Mouse (Mus musculus): ENCODE results near the gene Morc2a. TPM values are rescaled to one million over a fixed set of nuclear protein-coding genes. Genes with fewer than 3 reads are reported as not detected.

The Morc2a gene
- polyA plus RNA-seq, 1 experiment: 41.8 TPM

- no peaks in the 10 kb centered on the region for H3K9me3 ChIP-seq (replicated peaks; ENCODE audit: control insufficient read depth, insufficient read depth, low read length, poor library complexity, severe bottlenecking)
- H3K27me3 ChIP-seq (ENCODE audit: control insufficient read depth, insufficient read depth, low read length, poor library complexity, severe bottlenecking): no peaks in the 10 kb centered on the region
- no peak overlapping the region for H3K4me3 ChIP-seq (ENCODE audit: low read depth, low read length)
- TF ChIP-seq CTCF (IDR thresholded peaks at IDR 0.05; ENCODE audit: low read depth, low read length) (no peak), EP300 (IDR thresholded peaks at IDR 0.05; ENCODE audit: insufficient read depth, low read depth, low read length) (no peak), POLR2A (IDR thresholded peaks at IDR 0.05; ENCODE audit: insufficient read depth, low read length) (no peak)
- no peaks in the 10 kb centered on the region for H3K36me3 ChIP-seq (ENCODE audit: control insufficient read depth, insufficient read depth, low read length, poor library complexity, severe bottlenecking)
- no peaks in the 10 kb centered on the region for H3K4me1 ChIP-seq (ENCODE audit: control insufficient read depth, insufficient read depth, low read length)
- H3K27ac ChIP-seq (ENCODE audit: insufficient read depth, low read length): no peak overlapping the region
- no peak overlapping the region for H3K9ac ChIP-seq (ENCODE audit: low read depth, poor library complexity, severe bottlenecking)
Measured at GRCm38 (mm10) chr11:3722036-3722435, 73.0 kb downstream of the Morc2a start.

DNA sequence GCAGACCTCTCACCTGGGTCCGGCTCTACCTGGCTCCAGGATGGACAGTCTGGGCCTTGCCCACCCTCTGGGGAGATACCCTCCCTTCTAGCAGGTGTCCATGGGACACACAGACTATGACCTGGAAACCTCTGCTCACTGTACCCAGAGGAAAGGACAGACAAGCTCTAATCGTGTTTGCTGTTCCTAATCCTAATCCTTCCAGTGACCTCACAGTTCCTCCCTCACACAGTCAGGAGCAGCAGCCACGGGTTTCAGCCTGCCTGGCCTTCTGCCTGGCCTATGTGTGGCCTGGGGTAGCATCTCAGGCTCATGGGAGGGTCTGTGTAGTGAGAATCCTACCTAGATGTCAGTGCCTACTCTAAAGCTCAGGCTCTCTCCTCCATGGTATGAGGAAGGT is 73.9 kb downstream of the Morc2a start:
- Histone ChIP-seq H3K27ac (ENCODE audit: insufficient read depth, low read length) (no peak overlapping the region), H3K4me1 (ENCODE audit: control insufficient read depth, insufficient read depth, low read length) (no peaks in the 10 kb centered on the region), H3K27me3 (ENCODE audit: control insufficient read depth, insufficient read depth, low read length, poor library complexity, severe bottlenecking) (no peaks in the 10 kb centered on the region), H3K36me3 (ENCODE audit: control insufficient read depth, insufficient read depth, low read length, poor library complexity, severe bottlenecking) (no peaks in the 10 kb centered on the region), H3K9me3 (replicated peaks; ENCODE audit: control insufficient read depth, insufficient read depth, low read length, poor library complexity, severe bottlenecking) (no peaks in the 10 kb centered on the region), H3K9ac (ENCODE audit: low read depth, poor library complexity, severe bottlenecking) (no peak overlapping the region), H3K4me3 (ENCODE audit: low read depth, low read length) (no peak overlapping the region)
- no peak for TF ChIP-seq CTCF (IDR thresholded peaks at IDR 0.05; ENCODE audit: low read depth, low read length)
- TF ChIP-seq POLR2A (IDR thresholded peaks at IDR 0.05; ENCODE audit: insufficient read depth, low read length): no peak
- no peak for TF ChIP-seq EP300 (IDR thresholded peaks at IDR 0.05; ENCODE audit: insufficient read depth, low read depth, low read length)

DNA sequence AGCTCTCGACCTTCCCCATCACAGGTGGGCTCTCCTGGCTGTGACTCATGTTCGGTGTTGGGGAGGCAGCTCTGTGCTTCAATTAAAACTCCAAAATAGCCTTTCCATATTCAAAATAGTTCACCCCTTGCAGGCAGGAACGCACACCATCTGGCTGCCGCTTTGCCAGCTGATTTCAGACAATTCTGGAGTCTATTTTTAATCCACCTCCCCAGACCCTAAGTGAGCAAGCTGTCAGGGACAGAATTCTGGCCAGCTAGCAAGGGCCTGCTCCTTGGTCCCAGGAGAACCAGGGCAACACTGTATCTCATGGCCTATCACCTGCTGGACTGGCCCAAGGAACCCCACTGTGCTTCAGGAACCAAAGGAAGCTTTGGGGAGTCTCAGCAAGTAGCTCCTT is 74.9 kb downstream of the Morc2a start:
- Histone ChIP-seq H3K4me1 (ENCODE audit: control insufficient read depth, insufficient read depth, low read length) (no peaks in the 10 kb centered on the region), H3K27me3 (ENCODE audit: control insufficient read depth, insufficient read depth, low read length, poor library complexity, severe bottlenecking) (no peaks in the 10 kb centered on the region), H3K9ac (ENCODE audit: low read depth, poor library complexity, severe bottlenecking) (no peak overlapping the region), H3K27ac (ENCODE audit: insufficient read depth, low read length) (no peak overlapping the region), H3K36me3 (ENCODE audit: control insufficient read depth, insufficient read depth, low read length, poor library complexity, severe bottlenecking) (no peaks in the 10 kb centered on the region), H3K9me3 (replicated peaks; ENCODE audit: control insufficient read depth, insufficient read depth, low read length, poor library complexity, severe bottlenecking) (no peaks in the 10 kb centered on the region), H3K4me3 (ENCODE audit: low read depth, low read length) (no peak overlapping the region)
- TF ChIP-seq POLR2A (IDR thresholded peaks at IDR 0.05; ENCODE audit: insufficient read depth, low read length) (no peak), CTCF (IDR thresholded peaks at IDR 0.05; ENCODE audit: low read depth, low read length) (no peak), EP300 (IDR thresholded peaks at IDR 0.05; ENCODE audit: insufficient read depth, low read depth, low read length) (no peak)

DNA sequence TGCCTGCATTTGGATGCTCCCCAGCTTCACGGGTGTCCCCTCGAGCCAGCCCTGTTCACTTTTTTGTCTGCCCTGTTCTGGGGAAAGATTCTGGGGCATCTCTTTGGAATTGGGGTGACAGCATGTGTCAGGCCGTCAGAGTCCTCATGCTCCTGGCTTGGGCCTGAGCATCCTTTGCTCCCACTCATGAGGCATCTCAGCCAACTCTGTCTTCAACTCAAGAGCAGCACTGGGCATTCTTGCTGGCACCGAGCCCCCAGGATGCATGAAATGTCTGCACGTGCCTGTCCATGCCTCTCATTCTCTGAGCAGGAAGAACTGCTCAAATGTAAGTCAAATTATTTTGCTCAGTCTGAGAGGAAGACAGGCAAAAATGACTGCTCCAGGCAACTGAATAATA is 75.7 kb downstream of the Morc2a start:
- no peak overlapping the region for H3K27ac ChIP-seq (ENCODE audit: insufficient read depth, low read length)
- no peak overlapping the region for H3K9ac ChIP-seq (ENCODE audit: low read depth, poor library complexity, severe bottlenecking)
- no peaks in the 10 kb centered on the region for H3K36me3 ChIP-seq (ENCODE audit: control insufficient read depth, insufficient read depth, low read length, poor library complexity, severe bottlenecking)
- no peaks in the 10 kb centered on the region for H3K9me3 ChIP-seq (replicated peaks; ENCODE audit: control insufficient read depth, insufficient read depth, low read length, poor library complexity, severe bottlenecking)
- no peak overlapping the region for H3K4me3 ChIP-seq (ENCODE audit: low read depth, low read length)
- TF ChIP-seq EP300 (IDR thresholded peaks at IDR 0.05; ENCODE audit: insufficient read depth, low read depth, low read length) (no peak), POLR2A (IDR thresholded peaks at IDR 0.05; ENCODE audit: insufficient read depth, low read length) (no peak), CTCF (IDR thresholded peaks at IDR 0.05; ENCODE audit: low read depth, low read length) (no peak)
- H3K27me3 ChIP-seq (ENCODE audit: control insufficient read depth, insufficient read depth, low read length, poor library complexity, severe bottlenecking): no peaks in the 10 kb centered on the region
- no peaks in the 10 kb centered on the region for H3K4me1 ChIP-seq (ENCODE audit: control insufficient read depth, insufficient read depth, low read length)

GRCm38 (mm10) chr11:3725331-3726054 is 76.5 kb downstream of the Morc2a start:
- H3K27ac ChIP-seq (ENCODE audit: insufficient read depth, low read length): no peak overlapping the region
- H3K4me3 ChIP-seq (ENCODE audit: low read depth, low read length): no peak overlapping the region
- H3K4me1 ChIP-seq (ENCODE audit: control insufficient read depth, insufficient read depth, low read length): no peaks in the 10 kb centered on the region
- H3K27me3 ChIP-seq (ENCODE audit: control insufficient read depth, insufficient read depth, low read length, poor library complexity, severe bottlenecking): no peaks in the 10 kb centered on the region
- H3K9ac ChIP-seq (ENCODE audit: low read depth, poor library complexity, severe bottlenecking): no peak overlapping the region
- no peaks in the 10 kb centered on the region for H3K9me3 ChIP-seq (replicated peaks; ENCODE audit: control insufficient read depth, insufficient read depth, low read length, poor library complexity, severe bottlenecking)
- H3K36me3 ChIP-seq (ENCODE audit: control insufficient read depth, insufficient read depth, low read length, poor library complexity, severe bottlenecking): no peaks in the 10 kb centered on the region
- TF ChIP-seq EP300 (IDR thresholded peaks at IDR 0.05; ENCODE audit: insufficient read depth, low read depth, low read length) (no peak), CTCF (IDR thresholded peaks at IDR 0.05; ENCODE audit: low read depth, low read length) (no peak), POLR2A (IDR thresholded peaks at IDR 0.05; ENCODE audit: insufficient read depth, low read length) (no peak)

DNA sequence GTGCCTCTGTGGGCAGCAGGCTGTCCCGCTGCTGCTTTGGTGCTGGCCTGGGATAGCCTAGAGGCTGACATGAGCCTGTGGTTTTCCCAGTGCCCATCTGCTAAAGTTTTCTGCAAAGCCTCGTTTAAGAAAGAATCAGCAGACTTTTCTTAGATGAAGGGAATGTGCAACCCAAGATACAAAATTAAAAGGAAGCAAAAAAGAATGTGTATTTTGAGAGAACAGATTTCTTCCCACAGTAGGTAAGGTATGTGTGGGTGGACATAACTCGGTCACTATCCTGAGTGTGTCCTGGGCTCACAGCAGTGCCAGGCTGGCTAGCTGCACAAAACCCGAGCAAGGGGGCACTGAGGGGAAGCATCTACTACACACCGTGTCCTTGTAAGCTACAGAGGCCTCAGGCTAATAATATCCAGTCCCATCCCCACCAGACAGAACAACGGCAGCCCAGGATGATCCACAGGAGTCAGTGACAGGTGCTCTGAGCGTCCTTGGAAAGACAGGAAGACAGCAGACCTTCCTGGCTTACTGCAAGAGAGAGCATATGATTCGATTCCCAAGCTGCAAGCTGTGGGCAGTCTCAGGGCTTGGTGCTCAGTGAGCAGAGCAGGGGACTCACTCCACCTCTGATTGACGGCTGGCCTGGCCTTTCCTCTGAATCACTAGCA is 78.6 kb downstream of the Morc2a start:
- no peak overlapping the region for H3K9ac ChIP-seq (ENCODE audit: low read depth, poor library complexity, severe bottlenecking)
- H3K27ac ChIP-seq (ENCODE audit: insufficient read depth, low read length): no peak overlapping the region
- H3K36me3 ChIP-seq (ENCODE audit: control insufficient read depth, insufficient read depth, low read length, poor library complexity, severe bottlenecking): no peaks in the 10 kb centered on the region
- no peaks in the 10 kb centered on the region for H3K4me1 ChIP-seq (ENCODE audit: control insufficient read depth, insufficient read depth, low read length)
- H3K9me3 ChIP-seq (replicated peaks; ENCODE audit: control insufficient read depth, insufficient read depth, low read length, poor library complexity, severe bottlenecking): no peaks in the 10 kb centered on the region
- no peak for TF ChIP-seq EP300 (IDR thresholded peaks at IDR 0.05; ENCODE audit: insufficient read depth, low read depth, low read length)
- no peak for TF ChIP-seq POLR2A (IDR thresholded peaks at IDR 0.05; ENCODE audit: insufficient read depth, low read length)
- TF ChIP-seq CTCF (IDR thresholded peaks at IDR 0.05; ENCODE audit: low read depth, low read length): no peak
- H3K27me3 ChIP-seq (ENCODE audit: control insufficient read depth, insufficient read depth, low read length, poor library complexity, severe bottlenecking): no peaks in the 10 kb centered on the region
- no peak overlapping the region for H3K4me3 ChIP-seq (ENCODE audit: low read depth, low read length)

Measured in ES-Bruce4 (cell line).